Mouse (Mus musculus): ENCODE results near the gene Chac1.

Gene Chac1

GRCm38 (mm10) chr2:119350555-119351486 is at the start of gene Chac1:
Chac1 (plus strand) TSS chr2:119351229.
- peak; percentile 74 to 86 for DNase-seq (ENCODE audit: low spot score in 2 of 2)

DNA sequence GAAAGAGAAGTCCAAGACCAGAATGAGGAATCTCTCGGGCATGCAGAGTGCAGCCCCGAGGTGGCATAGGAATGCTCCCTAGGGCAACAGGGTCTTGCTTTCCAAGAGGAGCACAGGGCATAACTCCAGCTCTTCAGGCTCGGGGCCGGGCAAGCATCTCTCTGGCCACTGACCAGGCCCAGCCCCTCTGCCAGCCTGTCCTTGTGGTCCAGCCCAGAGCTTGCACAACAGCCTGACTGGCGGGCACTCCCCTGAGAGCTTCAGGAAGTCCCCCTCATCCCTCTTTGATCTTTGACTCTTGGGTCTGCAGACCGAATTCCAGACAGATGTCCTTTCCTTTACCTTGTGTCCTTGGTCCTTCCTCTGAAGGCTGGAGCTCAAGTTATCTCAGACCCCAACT is 48.2 kb upstream of the Chac1 start:
- DNase-seq (ENCODE audit: low spot score in 2 of 2), result no peak

DNA sequence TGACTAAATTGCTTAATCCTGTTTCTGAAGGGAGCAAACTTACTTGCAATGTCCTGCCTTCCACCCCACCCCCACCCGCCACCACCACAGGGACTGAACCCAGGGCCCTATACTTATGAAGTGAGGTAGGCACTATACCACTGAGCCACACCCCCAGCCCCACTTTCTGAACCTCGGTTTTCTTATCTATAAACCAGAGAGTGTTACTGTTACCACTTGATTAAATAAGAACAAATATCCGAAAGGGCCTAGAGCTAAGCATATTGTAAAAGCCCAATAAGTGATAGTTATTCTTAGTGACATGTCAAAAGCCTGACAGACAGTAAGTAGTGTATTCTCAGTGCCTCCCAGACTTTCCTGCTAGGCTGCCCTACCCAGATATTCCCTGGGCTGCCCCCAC is 46.6 kb upstream of the Chac1 start:
- no peak for DNase-seq (ENCODE audit: low spot score in 2 of 2)

DNA sequence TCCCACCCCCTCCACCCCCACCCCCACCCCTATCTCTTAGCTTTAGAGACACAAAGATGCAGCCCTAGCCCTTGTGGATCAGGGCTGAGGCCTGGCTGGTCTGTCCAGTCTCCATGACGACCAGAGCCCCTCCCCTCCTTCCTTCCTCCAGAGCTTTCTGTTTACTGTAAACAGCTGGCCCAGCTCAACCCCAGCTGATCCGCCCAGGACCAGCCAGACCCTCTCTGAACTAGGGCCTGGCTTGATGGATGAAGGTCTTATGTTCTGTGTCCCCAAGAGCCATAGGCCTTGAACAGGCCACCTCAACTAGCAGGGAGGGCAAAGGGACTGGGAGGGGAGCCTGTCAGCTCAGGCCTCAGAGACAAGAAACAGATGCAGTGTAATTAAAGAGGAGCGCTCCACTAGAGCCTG is 46.2 kb upstream of the Chac1 start:
- DNase-seq (ENCODE audit: low spot score in 2 of 2), result no peak

DNA sequence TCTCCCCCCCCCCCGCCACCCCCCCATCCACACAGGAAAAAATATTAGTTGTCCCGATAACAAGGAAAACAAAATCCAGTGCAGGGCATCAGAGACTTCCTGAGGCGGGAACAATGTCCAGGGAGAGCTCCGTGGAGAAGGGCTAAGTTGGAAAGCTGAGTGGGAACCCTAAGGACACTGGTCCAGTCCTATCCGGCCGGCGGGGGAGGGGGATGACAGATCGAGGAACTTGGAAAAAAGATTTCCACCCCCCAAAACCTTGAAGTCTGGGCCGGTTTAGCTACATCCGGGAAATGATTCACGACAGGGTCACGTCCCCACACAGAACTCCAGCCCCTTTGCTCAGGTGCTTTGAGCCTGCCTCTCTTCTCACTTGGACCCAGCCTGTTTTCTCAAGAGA is 39.5 kb upstream of the Chac1 start:
- DNase-seq (ENCODE audit: low spot score in 2 of 2), result no peak

DNA sequence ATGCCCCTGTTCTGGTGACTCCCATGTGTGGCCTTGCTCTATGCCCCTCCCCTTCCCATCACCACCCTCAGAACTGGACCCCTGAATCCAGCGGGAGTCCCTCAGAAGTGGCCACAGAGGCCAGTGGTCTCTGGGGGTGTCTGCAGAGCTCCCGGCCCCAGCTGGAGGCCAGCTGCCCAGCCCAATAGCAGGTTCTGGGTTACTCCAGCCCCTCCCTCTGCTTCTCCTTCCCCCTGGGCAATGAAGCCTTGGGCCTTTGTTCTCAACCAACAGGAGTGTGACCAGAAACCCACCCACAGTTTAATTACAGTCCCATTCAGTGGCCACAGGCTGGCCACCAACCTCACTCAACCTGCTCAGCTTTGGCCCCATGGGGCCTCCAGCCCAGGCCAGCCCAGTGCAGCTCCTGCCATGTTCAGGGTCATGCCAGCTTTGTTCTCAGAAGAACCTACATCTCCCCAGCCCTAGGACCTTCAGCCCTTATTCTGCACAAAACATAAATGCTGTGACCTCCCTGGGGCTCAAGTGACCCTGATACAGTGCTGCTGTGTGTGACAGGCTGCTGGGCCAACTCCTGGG is 38.6 kb upstream of the Chac1 start:
- no peak for DNase-seq (ENCODE audit: low spot score in 2 of 2)

- DNase-seq (ENCODE audit: low spot score in 2 of 2), result no peak
These were observed 37.1 kb upstream of the Chac1 start for GRCm38 (mm10) chr2:119313780-119314479.

DNA sequence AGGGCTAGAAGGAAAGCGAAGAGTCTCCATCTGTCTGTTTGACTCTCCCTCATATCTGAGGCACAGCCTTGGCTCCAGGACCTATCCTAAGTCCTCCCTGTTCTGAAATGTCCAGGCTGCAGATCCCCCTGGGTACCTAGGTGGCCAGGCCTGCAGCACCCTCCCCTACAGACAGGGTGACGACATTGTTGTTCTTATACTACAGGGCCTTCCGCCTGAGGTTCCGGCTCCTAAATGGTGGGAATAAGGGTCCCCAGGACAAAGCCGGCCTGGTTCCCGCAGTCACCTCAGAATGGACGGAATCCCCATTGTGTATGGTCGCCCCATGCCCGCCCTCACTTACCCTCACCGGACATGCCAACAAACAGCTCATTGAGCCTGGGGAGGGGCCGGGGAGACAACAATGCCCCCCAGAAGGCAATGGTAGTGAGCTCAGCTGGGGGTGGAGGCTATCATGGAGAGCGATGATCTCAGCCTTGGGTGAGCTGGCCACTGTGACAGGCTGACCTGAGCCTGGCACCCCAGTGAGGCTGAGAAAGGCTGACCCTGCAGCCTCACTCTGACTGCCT is 36.2 kb upstream of the Chac1 start:
- DNase-seq (ENCODE audit: low spot score in 2 of 2), result no peak

DNA sequence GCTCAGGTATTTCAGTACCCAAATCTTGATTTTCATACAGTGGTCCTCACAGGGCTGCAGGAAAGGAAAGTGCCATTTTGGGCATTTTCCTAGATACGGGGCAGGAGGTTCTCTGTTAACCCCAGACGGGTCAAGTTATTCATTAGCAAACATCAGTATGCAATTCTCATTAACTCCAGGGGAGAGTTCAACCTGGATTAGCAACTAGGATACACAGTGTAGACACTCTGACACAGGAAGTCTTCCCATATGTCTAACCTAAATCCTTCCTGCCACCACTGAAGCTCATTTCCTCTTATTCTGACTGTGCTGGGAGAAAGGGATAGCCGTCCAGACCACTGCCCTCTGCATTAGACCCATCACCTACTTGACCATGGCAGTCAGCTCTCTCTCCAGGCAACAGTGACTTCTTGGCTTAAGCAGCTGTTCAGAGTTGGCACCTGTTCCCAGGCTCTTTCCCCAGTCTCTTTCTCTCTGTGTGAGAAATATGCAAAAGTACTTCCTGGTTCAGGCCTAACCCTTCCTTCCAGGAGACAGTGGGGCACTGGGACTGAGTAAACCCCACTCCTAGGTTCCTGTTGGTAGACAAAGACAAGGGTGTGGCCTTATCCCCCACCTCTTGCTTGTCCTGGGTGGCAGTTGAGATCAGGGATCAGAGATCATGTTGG is 32.9 kb upstream of the Chac1 start:
- DNase-seq (ENCODE audit: low spot score in 2 of 2), result no peak

- DNase-seq (ENCODE audit: low spot score in 2 of 2), result no peak
These were observed 30.5 kb upstream of the Chac1 start for GRCm38 (mm10) chr2:119320571-119320970.

GRCm38 (mm10) chr2:119321771-119322586 is 29.1 kb upstream of the Chac1 start:
- DNase-seq (ENCODE audit: low spot score in 2 of 2), result no peak

DNA sequence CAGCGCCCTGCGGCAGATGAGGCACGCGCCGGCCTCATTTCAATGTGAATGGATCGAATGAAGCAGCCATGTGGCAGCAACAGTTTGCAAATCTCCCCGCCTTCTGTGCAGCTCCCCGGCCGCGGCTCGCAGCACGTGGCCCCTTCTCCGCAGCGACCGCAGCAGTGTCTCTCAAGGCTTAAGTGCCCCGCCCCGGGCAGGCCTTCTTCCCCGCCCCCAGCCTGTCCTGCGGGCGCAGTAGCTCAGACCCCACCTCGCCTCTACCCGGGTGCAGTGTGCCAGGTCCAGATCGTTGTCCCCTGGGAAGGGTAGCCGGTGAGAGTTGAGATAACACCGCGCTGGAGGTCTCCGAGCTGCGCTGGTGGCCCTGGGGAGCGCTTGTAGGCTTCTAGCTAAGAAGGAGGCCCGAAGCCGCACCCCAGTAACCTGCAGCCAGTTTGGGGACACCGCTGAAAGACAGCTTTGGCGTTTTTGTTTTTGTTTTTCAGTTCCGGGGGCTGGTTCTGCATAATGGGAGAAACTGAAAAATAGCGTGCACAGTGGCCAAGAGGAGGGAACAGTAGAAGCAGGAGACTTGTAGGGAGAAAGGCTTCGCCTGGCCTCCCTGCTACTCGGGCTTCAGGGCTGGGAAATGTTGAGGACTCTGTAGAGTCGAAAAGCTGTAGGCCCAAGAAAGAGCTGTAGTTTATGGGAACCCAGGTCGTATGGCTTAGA is 28.3 kb upstream of the Chac1 start:
- peak in 1 of 2 experiments; percentile 55 for DNase-seq (ENCODE audit: low spot score in 2 of 2)

DNA sequence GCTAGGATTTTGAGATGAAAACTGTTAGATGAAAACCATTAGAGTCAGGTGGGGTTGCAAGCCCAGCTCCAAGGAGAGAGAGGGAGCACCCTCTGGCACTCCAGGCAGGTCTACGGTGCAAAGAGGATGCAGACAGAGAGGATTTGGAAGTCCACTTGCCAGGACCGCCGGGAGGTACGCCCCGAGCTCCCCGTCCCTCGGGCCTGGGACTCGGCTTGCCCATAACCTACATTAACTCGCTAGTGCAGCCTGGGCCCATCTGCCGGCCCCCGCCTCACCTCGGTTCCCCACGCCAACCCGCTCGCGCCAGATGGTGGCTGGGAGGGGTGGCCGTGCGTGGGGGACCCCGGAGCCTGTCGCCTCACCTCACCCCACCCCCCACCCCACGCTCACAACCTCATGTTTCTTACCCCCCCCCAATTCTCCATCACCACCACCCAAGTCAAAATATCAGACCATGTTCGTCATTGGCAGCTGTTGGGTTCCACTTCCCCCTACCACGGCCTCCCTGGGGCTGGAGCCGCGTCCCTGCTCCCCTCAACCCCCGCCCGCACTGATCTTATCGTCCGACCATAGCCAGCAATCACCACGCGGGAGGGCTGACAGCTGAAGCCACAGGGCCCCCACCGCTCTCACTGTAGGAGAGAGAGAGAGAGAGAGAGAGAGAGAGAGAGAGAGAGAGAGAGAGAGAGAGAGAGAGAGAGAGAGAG is 27.0 kb upstream of the Chac1 start:
- peak in 1 of 2 experiments; percentile 66 for DNase-seq (ENCODE audit: low spot score in 2 of 2)

DNA sequence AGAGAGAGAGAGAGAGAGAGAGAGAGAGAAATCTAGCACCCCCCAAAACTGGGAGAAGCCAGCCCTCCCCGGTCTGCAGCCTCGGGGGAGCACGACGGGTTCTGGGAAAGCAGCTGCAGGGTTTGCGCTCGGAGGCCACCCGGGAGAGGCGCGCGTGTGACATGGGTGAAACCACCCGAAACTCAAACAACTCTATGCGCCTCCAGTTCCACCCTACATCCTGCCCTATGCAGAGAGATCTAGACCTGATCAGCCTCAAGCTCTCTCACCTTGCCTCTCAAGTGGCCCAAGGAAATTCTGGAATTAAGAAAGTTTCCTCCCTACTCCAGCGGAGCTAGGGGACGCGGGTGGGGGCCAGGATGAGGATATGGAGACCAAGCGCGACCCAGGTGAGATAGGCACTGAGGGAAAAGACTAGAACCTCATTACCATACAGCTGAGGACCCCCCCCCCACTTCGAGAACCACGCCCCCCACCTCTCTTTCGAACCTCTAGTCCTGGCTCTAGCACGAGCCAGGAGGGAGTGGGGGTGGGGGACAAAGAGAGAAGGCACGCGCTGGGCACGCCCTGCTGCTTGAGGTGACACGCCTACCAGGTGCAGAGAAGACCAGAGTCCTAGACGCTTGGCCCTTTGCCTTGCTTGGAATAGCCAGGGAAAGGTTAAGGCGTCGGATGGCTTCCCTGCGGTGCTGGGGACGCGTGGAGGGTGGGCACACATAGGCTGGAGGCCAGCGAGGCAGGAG is 26.3 kb upstream of the Chac1 start:
- peak in 1 of 2 experiments; percentile 47 for DNase-seq (ENCODE audit: low spot score in 2 of 2)

DNA sequence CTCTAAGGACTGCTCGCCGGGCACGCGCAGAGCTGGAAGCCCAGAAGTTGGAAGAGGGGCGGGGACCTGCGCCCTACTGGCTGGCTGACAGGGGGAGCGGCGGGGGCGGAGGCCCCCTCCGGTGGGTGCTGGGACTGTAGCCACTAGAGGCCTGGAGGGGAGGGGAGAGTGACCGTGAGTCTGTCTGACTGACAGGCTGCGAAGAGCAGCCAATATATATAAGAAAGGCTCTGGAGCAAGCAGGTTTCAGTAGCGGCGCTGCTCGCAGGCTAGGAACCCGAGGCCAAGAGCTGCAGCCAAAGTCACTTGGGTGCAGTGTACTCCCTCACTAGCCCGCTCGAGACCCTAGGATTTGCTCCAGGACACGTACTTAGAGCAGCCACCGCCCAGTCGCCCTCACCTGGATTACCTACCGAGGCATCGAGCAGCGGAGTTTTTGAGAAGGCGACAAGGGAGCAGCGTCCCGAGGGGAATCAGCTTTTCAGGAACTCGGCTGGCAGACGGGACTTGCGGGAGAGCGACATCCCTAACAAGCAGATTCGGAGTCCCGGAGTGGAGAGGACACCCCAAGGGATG is 25.4 kb upstream of the Chac1 start, which contains the start of gene Dll4:
Gene Dll4 (plus strand): TSS at position 217 of the 576 bp plus-strand sequence.
- DNase-seq (ENCODE audit: low spot score in 2 of 2), result peak; percentile 28 to 43

DNA sequence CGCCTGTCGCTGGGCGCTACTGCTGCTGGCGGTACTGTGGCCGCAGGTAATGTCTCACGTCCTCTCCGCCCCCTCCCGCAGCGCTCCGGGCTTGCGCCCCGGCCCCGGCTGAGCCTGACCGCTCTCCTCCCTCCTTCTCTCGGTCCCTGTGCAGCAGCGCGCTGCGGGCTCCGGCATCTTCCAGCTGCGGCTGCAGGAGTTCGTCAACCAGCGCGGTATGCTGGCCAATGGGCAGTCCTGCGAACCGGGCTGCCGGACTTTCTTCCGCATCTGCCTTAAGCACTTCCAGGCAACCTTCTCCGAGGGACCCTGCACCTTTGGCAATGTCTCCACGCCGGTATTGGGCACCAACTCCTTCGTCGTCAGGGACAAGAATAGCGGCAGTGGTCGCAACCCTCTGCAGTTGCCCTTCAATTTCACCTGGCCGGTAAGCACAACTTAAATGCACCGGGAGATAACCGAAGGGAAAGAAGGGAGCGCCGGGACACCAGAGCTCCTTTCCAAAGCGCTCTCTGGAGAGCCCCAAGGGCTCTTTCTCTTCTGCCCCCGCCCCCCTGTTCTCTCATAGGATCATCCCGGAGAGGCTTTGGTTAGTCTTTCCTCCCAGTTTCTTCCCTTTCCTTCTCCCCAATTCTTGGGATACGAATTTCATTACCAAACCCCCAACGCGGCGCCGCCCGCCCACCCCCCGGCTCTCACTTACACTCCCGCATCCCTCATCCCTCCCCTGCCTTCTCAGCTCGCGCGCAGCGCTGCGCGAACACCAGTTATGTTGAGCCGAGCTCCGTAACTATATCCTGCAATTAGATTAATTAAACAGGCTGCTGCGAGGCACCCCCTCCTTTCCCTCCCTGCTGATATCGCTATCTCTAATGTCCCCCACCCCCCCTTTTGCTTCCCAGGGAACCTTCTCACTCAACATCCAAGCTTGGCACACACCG is 24.6 kb upstream of the Chac1 start:
- DNase-seq (ENCODE audit: low spot score in 2 of 2), result no peak

DNA sequence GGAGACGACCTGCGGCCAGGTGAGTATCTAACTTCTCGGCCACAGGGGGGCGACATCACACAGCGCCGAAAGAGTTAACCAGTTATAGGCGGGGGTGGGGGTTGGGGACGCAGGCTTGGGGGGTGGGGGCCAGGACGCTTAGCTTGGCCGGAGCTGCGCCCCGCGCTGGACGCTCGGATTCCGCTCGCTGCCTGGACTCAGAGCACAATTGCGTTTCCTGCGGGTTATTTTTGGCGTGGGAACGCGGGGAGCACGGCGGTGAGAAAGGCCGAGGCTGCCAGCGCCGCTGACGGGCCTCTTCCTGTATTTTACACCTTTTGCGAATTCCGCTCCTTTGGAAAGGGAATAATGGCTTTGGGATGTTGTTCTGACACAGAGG is 23.9 kb upstream of the Chac1 start:
- DNase-seq (ENCODE audit: low spot score in 2 of 2), result peak in 1 of 2 experiments; percentile 53
